Mouse (Mus musculus) liver, adult 2 months (tissue): ENCODE measurements around the gene Zdhhc20.

Experiments
- CTCF ChIP-seq: fragments of 200-500 bp; IDR thresholded peaks from 2 replicates; pipeline ENCODE4 v1.5.1; 2011; ENCODE audit warnings: low read depth, low read length, control low read depth
- POLR2A ChIP-seq: fragments of 200-500 bp; IDR thresholded peaks from 2 replicates; pipeline ENCODE4 v1.6.1; 2011; ENCODE audit warnings: low read length, control low read depth; ENCODE audit not compliant: insufficient read depth; ENCODE audit errors: extremely low read depth

- TF ChIP-seq POLR2A, result no peak
- no peak for TF ChIP-seq CTCF
Observed at GRCm38 (mm10) chr14:57894346-57894745, 4.3 kb upstream of the Zdhhc20 start.
